Mouse (Mus musculus): ENCODE results near the gene Ly6g6d.

- TF ChIP-seq CTCF (IDR thresholded peaks at IDR 0.05; ENCODE audit: insufficient read depth, low read depth, low read length) (no peak), POLR2A (IDR thresholded peaks at IDR 0.05; ENCODE audit: insufficient read depth, low read depth, low read length) (no peak)
Measured at GRCm38 (mm10) chr17:35104079-35104478, 26.2 kb upstream of the Ly6g6d start.

Data from olfactory bulb, adult 2 months (tissue).